Mouse (Mus musculus) E14TG2a.4 (cell line): Measurements from ENCODE around the gene Abhd10.

ENCODE experiments used
- CTCF ChIP-seq: conservative IDR thresholded peaks from 2 replicates; pipeline ENCODE4 v1.5.1; 2014; ENCODE audit warnings: low read length
- NANOG ChIP-seq: IDR thresholded peaks from 2 replicates; pipeline ENCODE4 v1.6.1; 2014; ENCODE audit warnings: borderline replicate concordance, low read length, mixed read lengths
- POU5F1 ChIP-seq: IDR thresholded peaks from 2 replicates; pipeline ENCODE4 v1.6.1; 2014; ENCODE audit warnings: low read length, borderline replicate concordance

GRCm38 (mm10) chr16:45767853-45768640 lies 25.3 kb upstream of the Abhd10 start:
- TF ChIP-seq CTCF (no peak), NANOG (no peak), POU5F1 (no peak)
